ENCODE assay signal across 22 mouse cellular contexts in genomic region chr10:87892256-87892655, GRCm38 (mm10). TPM values are rescaled to one million over a fixed set of nuclear protein-coding genes. Genes with fewer than 3 reads are reported as not detected.
DNase-seq lines count a peak whose midpoint lies in the region; ATAC-seq and TF ChIP-seq lines count a peak whose summit lies in the region.
"Had no signal": no experiment of that assay in that cellular context is flagged by ENCODE, and none has a peak within 500 bp of the region (broad histone marks: within the 10 kb centered on the region; RNA-seq: fewer than 3 reads in every experiment).

No protein-coding gene starts in this region.

- H3K4me2 ChIP-seq in liver, postnatal 0 days (ENCODE audit: low read depth, low read length) = no peak overlapping the region
- H3K4me2 ChIP-seq in liver, embryonic 11.5 days = no peak overlapping the region

- H3K27ac ChIP-seq in heart, embryonic 10.5 days = no peak overlapping the region
- peak overlapping the region; percentile 74 for H3K27ac ChIP-seq in liver, adult 2 months (replicated peaks; ENCODE audit: insufficient read depth, low read depth, low read length)
- no peak overlapping the region for H3K27ac ChIP-seq in liver, postnatal 0 days (ENCODE audit: low read depth)
- no peak overlapping the region for H3K27ac ChIP-seq in liver, embryonic 11.5 days (ENCODE audit: low read depth, low read length)

- TF ChIP-seq POLR2A in liver, adult 2 months (IDR thresholded peaks at IDR 0.05; ENCODE audit: extremely low read depth, insufficient read depth, low read length) = no peak

- H3K27me3 ChIP-seq in heart, embryonic 10.5 days (ENCODE audit: insufficient read depth, poor library complexity, severe bottlenecking) = no peaks in the 10 kb centered on the region
- H3K27me3 ChIP-seq in liver, adult 2 months (ENCODE audit: control insufficient read depth, insufficient read depth, low read length) = no peaks in the 10 kb centered on the region
- no peaks in the 10 kb centered on the region for H3K27me3 ChIP-seq in liver, postnatal 0 days (ENCODE audit: insufficient read depth, low read length)
- no peaks in the 10 kb centered on the region for H3K27me3 ChIP-seq in liver, embryonic 11.5 days (replicated peaks; ENCODE audit: control insufficient read depth, insufficient read depth, low read length)
- H3K27me3 ChIP-seq: CH12.LX, Patski had no signal

- no peak overlapping the region for H3K4me3 ChIP-seq in heart, embryonic 10.5 days
- no peak overlapping the region for H3K4me3 ChIP-seq in liver, adult 2 months (ENCODE audit: insufficient read depth, low read depth, low read length)
- H3K4me3 ChIP-seq in liver, postnatal 0 days (ENCODE audit: low read depth, low read length) = no peak overlapping the region
- H3K4me3 ChIP-seq in liver, embryonic 11.5 days (ENCODE audit: low read depth, low read length) = no peak overlapping the region

- peaks cover 3% of the 10 kb centered on the region; the same call in 1 of the 2 replicates for H3K79me2 ChIP-seq in liver, adult 2 months (ENCODE audit: control insufficient read depth, insufficient read depth, low read length)

- H3K36me3 ChIP-seq in heart, embryonic 10.5 days = no peaks in the 10 kb centered on the region
- peaks cover 71% of the 10 kb centered on the region for H3K36me3 ChIP-seq in liver, adult 2 months (ENCODE audit: control insufficient read depth, insufficient read depth, low read length)
- no peaks in the 10 kb centered on the region for H3K36me3 ChIP-seq in liver, postnatal 0 days (replicated peaks; ENCODE audit: insufficient read depth, low read length)
- H3K36me3 ChIP-seq in liver, embryonic 11.5 days (ENCODE audit: control insufficient read depth, insufficient read depth, low read length) = no peaks in the 10 kb centered on the region
- H3K36me3 ChIP-seq: G1E had no signal

- DNase-seq in heart, adult 11 months = peak; percentile 65
- no peak for DNase-seq in heart, embryonic 10.5 days (ENCODE audit: low spot score)
- peak; percentile 80 for DNase-seq in liver, adult 2 months (ENCODE audit: extremely low read depth, low read depth, low spot score)
- no peak for DNase-seq in liver
- no peak for DNase-seq in liver, postnatal 0 days
- no peak for DNase-seq in liver, embryonic 11.5 days (ENCODE audit: low spot score)
- DNase-seq: adrenal gland, adult 2 months; adrenal gland, adult 8-10 months; adrenal gland, postnatal 10 days; adrenal gland, postnatal 14 days; adrenal gland, postnatal 25 days; adrenal gland, postnatal 36 days; B cell, adult 2 months; cerebellum, adult 11 months; cerebellum, adult 11-12 months; cerebellum, adult 18-20 months had no signal

- TF ChIP-seq CTCF in liver, adult 2 months (IDR thresholded peaks at IDR 0.05; ENCODE audit: low read depth, low read length) = no peak
- TF ChIP-seq CTCF in liver, postnatal 0 days (IDR thresholded peaks at IDR 0.05; ENCODE audit: low read depth) = no peak

- peak; percentile 45; the same call in 1 of the 2 replicates for ATAC-seq in liver, postnatal 0 days
- ATAC-seq in liver, embryonic 11.5 days (replicated peaks; ENCODE audit: low FRiP score) = no peak
- ATAC-seq: activated CD4-positive, CD25-positive, alpha-beta regulatory T cell, adult 4 months; CD4-positive, CD25-positive, alpha-beta regulatory T cell, adult 4 months; Patski had no signal

- no peaks in the 10 kb centered on the region for H3K9me3 ChIP-seq in heart, embryonic 10.5 days
- H3K9me3 ChIP-seq in liver, postnatal 0 days (ENCODE audit: low read length) = no peaks in the 10 kb centered on the region
- H3K9me3 ChIP-seq in liver, embryonic 11.5 days (ENCODE audit: control insufficient read depth, low read length) = no peaks in the 10 kb centered on the region
- H3K9me3 ChIP-seq: G1E had no signal

- no peak overlapping the region for H3K9ac ChIP-seq in liver, adult 2 months (ENCODE audit: low read depth, low read length)
- no peak overlapping the region for H3K9ac ChIP-seq in liver, postnatal 0 days (replicated peaks)
- H3K9ac ChIP-seq in liver, embryonic 11.5 days (ENCODE audit: low read depth, low read length) = no peak overlapping the region

- TF ChIP-seq EP300 in liver, postnatal 0 days (IDR thresholded peaks at IDR 0.05; ENCODE audit: low read depth) = no peak

- H3K4me1 ChIP-seq in heart, embryonic 10.5 days = no peaks in the 10 kb centered on the region
- H3K4me1 ChIP-seq in liver, adult 2 months (ENCODE audit: control insufficient read depth, insufficient read depth, low read length) = peaks cover 38% of the 10 kb centered on the region
- H3K4me1 ChIP-seq in liver, postnatal 0 days (ENCODE audit: insufficient read depth) = no peaks in the 10 kb centered on the region
- no peaks in the 10 kb centered on the region for H3K4me1 ChIP-seq in liver, embryonic 11.5 days (replicated peaks; ENCODE audit: control insufficient read depth, insufficient read depth, low read length)

RNA-seq across cellular contexts. Expression of gene Igf1, which starts 34.2 kb away (rescaled TPM):
- polyA plus RNA-seq in heart, embryonic 10.5 days (2016; fragmentation: Nextera tagmentation; extraction: Ambion mirVana) = 22.8 and 24.1 TPM in 2 replicates
- 244 and 252 TPM in 2 replicates for total RNA-seq in liver, adult 2 months (2014; rRNA removed)
- 1,223 and 1,483 TPM in 2 replicates for polyA plus RNA-seq in liver, adult 2 months (2012; rRNA removed)
- 34.1 and 42.3 TPM in 2 replicates for polyA plus RNA-seq in liver, postnatal 0 days (2015; fragmentation: Nextera tagmentation; extraction: Ambion mirVana)
- 21.8 and 22.6 TPM in 2 replicates for polyA plus RNA-seq in liver, embryonic 11.5 days (2014; fragmentation: Nextera tagmentation; extraction: Ambion mirVana)
- total RNA-seq: CH12.LX, MEL had no signal

Comparison
In these comparisons a context has a peak if more than half of its experiments do, and no peak if none do; other contexts are left out.
1. DNase-seq: peak in heart, adult 11 months (single experiment) and liver, adult 2 months (single experiment); none in heart, embryonic 10.5 days (single experiment), liver (single experiment), liver, postnatal 0 days (single experiment) and liver, embryonic 11.5 days (single experiment).
2. RNA of gene Igf1, which starts 34.2 kb away (polyA plus RNA-seq): 1,223 to 1,483 TPM in liver, adult 2 months; 34.1 to 42.3 TPM in liver, postnatal 0 days, 22.8 to 24.1 TPM in heart, embryonic 10.5 days and 21.8 to 22.6 TPM in liver, embryonic 11.5 days; every median in the first group is over 10 times any median in the second.